Mouse (Mus musculus) liver, adult 2 months (tissue): ENCODE data around the gene Faap20.

Source experiments
- CTCF ChIP-seq: fragments of 200-500 bp; IDR thresholded peaks from 2 replicates; pipeline ENCODE4 v1.5.1; 2011; ENCODE audit warnings: low read depth, low read length, control low read depth
- POLR2A ChIP-seq: fragments of 200-500 bp; IDR thresholded peaks from 2 replicates; pipeline ENCODE4 v1.6.1; 2011; ENCODE audit warnings: low read length, control low read depth; ENCODE audit not compliant: insufficient read depth; ENCODE audit errors: extremely low read depth

DNA sequence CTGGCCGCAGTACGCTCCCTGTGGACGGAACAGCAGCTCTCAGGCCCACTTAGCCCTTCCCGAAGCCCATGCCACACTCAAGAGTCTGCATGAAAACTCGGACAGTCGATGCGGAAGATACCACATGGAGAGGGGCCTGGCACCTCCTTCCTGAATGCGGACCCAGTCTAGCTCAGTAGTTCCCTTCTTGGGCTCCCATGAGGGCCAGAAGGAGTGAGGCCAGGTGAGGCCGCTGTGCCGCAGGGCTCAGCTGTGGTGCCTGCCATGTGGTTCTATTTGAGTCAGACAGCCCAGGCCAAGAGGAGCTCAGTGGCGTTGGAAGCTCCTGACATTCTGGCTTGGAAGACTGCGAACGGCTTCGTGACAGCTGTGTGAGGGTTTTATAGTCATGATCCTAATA lies 44.8 kb downstream of the Faap20 start:
- TF ChIP-seq CTCF (no peak), POLR2A (no peak)
